Mouse (Mus musculus) kidney, embryonic 16.5 days (tissue): ENCODE data around the gene Hmcn2. TPM values are rescaled to one million over a fixed set of nuclear protein-coding genes. Genes with fewer than 3 reads are reported as not detected.

Source experiments
- ATAC-seq: fragments of 200-750 bp; cut with Nextera tagmentation; 2 replicates; pipeline ENCODE4 v1.8.0; 2017; ENCODE audit warnings: moderate TSS enrichment; ENCODE audit not compliant: low FRiP score, low TSS enrichment
- H3K27ac ChIP-seq: fragments of 300-500 bp; sonication (generic); 2 replicates; pipeline ENCODE4 v1.5.1; 2014; ENCODE audit warnings: low read length
- H3K27me3 ChIP-seq: fragments of 300-500 bp; sonication (generic); 2 replicates; pipeline ENCODE4 v1.6.1; 2014; ENCODE audit warnings: low read length, control low read depth, mixed read lengths; ENCODE audit not compliant: insufficient read depth
- H3K36me3 ChIP-seq: fragments of 300-500 bp; sonication (generic); 2 replicates; pipeline ENCODE4 v1.6.1; 2014; ENCODE audit warnings: low read length, control low read depth, mixed read lengths; ENCODE audit not compliant: insufficient read depth
- H3K4me1 ChIP-seq: fragments of 300-500 bp; sonication (generic); 2 replicates; pipeline ENCODE4 v1.6.1; 2014; ENCODE audit warnings: low read length, control low read depth, mixed read lengths; ENCODE audit not compliant: insufficient read depth
- H3K4me2 ChIP-seq: fragments of 300-500 bp; sonication (generic); replicated peaks from 2 replicates; pipeline ENCODE4 v1.6.1; 2014; ENCODE audit warnings: low read depth, low read length
- H3K4me3 ChIP-seq: fragments of 300-500 bp; sonication (generic); 2 replicates; pipeline ENCODE4 v1.5.1; 2014; ENCODE audit warnings: mild to moderate bottlenecking, low read length
- H3K9ac ChIP-seq: fragments of 300-500 bp; sonication (generic); replicated peaks from 2 replicates; pipeline ENCODE4 v1.6.1; 2014; ENCODE audit warnings: low read length
- H3K9me3 ChIP-seq: fragments of 300-500 bp; sonication (generic); 2 replicates; pipeline ENCODE4 v1.6.1; 2016; ENCODE audit warnings: low read length, control low read depth
- WGBS: fragments of 180-500 bp; shearing (Covaris S2); extraction: QIAGEN DNeasy Blood & Tissue Kit; methylation state at CpG from one replicate; pipeline ENCODE4 v1.1.7; 2014; 5-methylcytosine and 5-hydroxymethylcytosine counted together
- polyA plus RNA-seq: library from polyadenylated mRNA; unstranded; fragments of >200 nt; fragmentation: Nextera tagmentation; extraction: Ambion mirVana; gene quantifications from 2 replicates; pipeline ENCODE4 v1.2.1, GENCODE M21; 2015

Gene Hmcn2
- polyA plus RNA-seq, 1 experiment from 2014 or later = 0.34 TPM

- Histone ChIP-seq H3K36me3 (no peaks in the 10 kb centered on the region), H3K4me3 (no peak overlapping the region), H3K4me2 (no peak overlapping the region), H3K27ac (no peak overlapping the region), H3K27me3 (no peaks in the 10 kb centered on the region), H3K9ac (no peak overlapping the region), H3K9me3 (no peaks in the 10 kb centered on the region), H3K4me1 (peaks cover 60% of the 10 kb centered on the region)
- no peak for ATAC-seq
- 36% methylated on average over 7 of the region's 7 CpGs for WGBS
Measured at GRCm38 (mm10) chr2:31497113-31497512, 182.9 kb downstream of the Hmcn2 start.

GRCm38 (mm10) chr2:31497635-31498034 lies 183.4 kb downstream of the Hmcn2 start:
- Histone ChIP-seq H3K27me3 (0 out of 2 replicates have a peak, but pooled peaks cover under 1% of the 10 kb centered on the region), H3K27ac (no peak overlapping the region), H3K4me3 (no peak overlapping the region), H3K9me3 (no peaks in the 10 kb centered on the region), H3K9ac (no peak overlapping the region), H3K4me2 (no peak overlapping the region), H3K36me3 (no peaks in the 10 kb centered on the region), H3K4me1 (peaks cover 61% of the 10 kb centered on the region)
- ATAC-seq = no peak
- 47% methylated on average over 19 of the region's 19 CpGs for WGBS

GRCm38 (mm10) chr2:31499327-31500291 lies 185.4 kb downstream of the Hmcn2 start:
- no peaks in the 10 kb centered on the region for H3K36me3 ChIP-seq
- WGBS = 35% methylated on average over 21 of the region's 21 CpGs
- H3K27ac ChIP-seq = no peak overlapping the region
- peaks cover 49% of the 10 kb centered on the region for H3K4me1 ChIP-seq
- H3K9me3 ChIP-seq = no peaks in the 10 kb centered on the region
- no peak for ATAC-seq
- peaks cover 7% of the 10 kb centered on the region; the same call in 1 of the 2 replicates for H3K27me3 ChIP-seq
- no peak overlapping the region for H3K9ac ChIP-seq
- H3K4me3 ChIP-seq = no peak overlapping the region
- H3K4me2 ChIP-seq = no peak overlapping the region

- no peaks in the 10 kb centered on the region for H3K9me3 ChIP-seq
- no peaks in the 10 kb centered on the region for H3K36me3 ChIP-seq
- no peak overlapping the region for H3K9ac ChIP-seq
- H3K27me3 ChIP-seq = peaks cover 7% of the 10 kb centered on the region; the same call in 1 of the 2 replicates
- no peak for ATAC-seq
- no peak overlapping the region for H3K4me3 ChIP-seq
- H3K4me2 ChIP-seq = no peak overlapping the region
- peaks cover 39% of the 10 kb centered on the region for H3K4me1 ChIP-seq
- whole genome bisulfite sequencing = 67% methylated on average over 22 of the region's 24 CpGs
- H3K27ac ChIP-seq = no peak overlapping the region
Measured at GRCm38 (mm10) chr2:31500292-31501204, 186.3 kb downstream of the Hmcn2 start.

- Histone ChIP-seq H3K27me3 (peaks cover 7% of the 10 kb centered on the region; the same call in 1 of the 2 replicates), H3K36me3 (no peaks in the 10 kb centered on the region), H3K9me3 (no peaks in the 10 kb centered on the region), H3K4me1 (peaks cover 35% of the 10 kb centered on the region), H3K27ac (no peak overlapping the region), H3K9ac (no peak overlapping the region), H3K4me2 (no peak overlapping the region), H3K4me3 (no peak overlapping the region)
- peak; percentile 12; the same call in 1 of the 2 replicates for ATAC-seq
- WGBS = 46% methylated on average over 20 of the region's 20 CpGs
Measured at GRCm38 (mm10) chr2:31501448-31502130, 187.4 kb downstream of the Hmcn2 start.

GRCm38 (mm10) chr2:31502616-31503522 lies 188.7 kb downstream of the Hmcn2 start:
- Histone ChIP-seq H3K27me3 (peaks cover 7% of the 10 kb centered on the region; the same call in 1 of the 2 replicates), H3K4me1 (peaks cover 30% of the 10 kb centered on the region), H3K27ac (no peak overlapping the region), H3K9ac (no peak overlapping the region), H3K4me2 (no peak overlapping the region), H3K4me3 (no peak overlapping the region), H3K9me3 (no peaks in the 10 kb centered on the region), H3K36me3 (no peaks in the 10 kb centered on the region)
- WGBS = 56% methylated on average over 15 of the region's 15 CpGs
- no peak for ATAC-seq

- H3K9me3 ChIP-seq = no peaks in the 10 kb centered on the region
- H3K9ac ChIP-seq = no peak overlapping the region
- no peak overlapping the region for H3K4me3 ChIP-seq
- no peaks in the 10 kb centered on the region for H3K36me3 ChIP-seq
- 34% methylated on average over 11 of the region's 11 CpGs for WGBS
- peaks cover 11% of the 10 kb centered on the region for H3K4me1 ChIP-seq
- H3K27me3 ChIP-seq = peaks cover 7% of the 10 kb centered on the region; the same call in 1 of the 2 replicates
- H3K27ac ChIP-seq = no peak overlapping the region
- no peak for ATAC-seq
- H3K4me2 ChIP-seq = no peak overlapping the region
Measured at GRCm38 (mm10) chr2:31505472-31505871, 191.3 kb downstream of the Hmcn2 start.

GRCm38 (mm10) chr2:31508851-31509250 lies 194.6 kb downstream of the Hmcn2 start:
- H3K4me1 ChIP-seq = 0 out of 2 replicates have a peak, but pooled peaks cover 3% of the 10 kb centered on the region
- WGBS = 96% methylated on average over 6 of the region's 6 CpGs
- H3K4me2 ChIP-seq = no peak overlapping the region
- no peaks in the 10 kb centered on the region for H3K9me3 ChIP-seq
- H3K4me3 ChIP-seq = no peak overlapping the region
- H3K9ac ChIP-seq = no peak overlapping the region
- H3K27ac ChIP-seq = no peak overlapping the region
- H3K27me3 ChIP-seq = no peaks in the 10 kb centered on the region; the same call in 1 of the 2 replicates
- no peak for ATAC-seq
- no peaks in the 10 kb centered on the region for H3K36me3 ChIP-seq
